Mouse (Mus musculus) lung, adult 18-20 months (tissue): ENCODE results near the gene Ice2.
A peak's percentile ranks its signal among the peaks of the same experiment; 100 is the strongest.

ENCODE experiments used
- DNase-seq, 2 experiments: peaks; one replicate each; pipeline ENCODE4 v3.0.0; 2022; ENCODE audit warnings: mixed read lengths in 2 of 2

The Ice2 gene

GRCm38 (mm10) chr9:69463046-69463445, 65.3 kb downstream of the Ice2 start:
- DNase-seq = no peak

- no peak for DNase-seq
Measured at GRCm38 (mm10) chr9:69464109-69464756, 66.5 kb downstream of the Ice2 start.

- DNase-seq = no peak
Measured at GRCm38 (mm10) chr9:69466098-69466497, 68.4 kb downstream of the Ice2 start.

- no peak for DNase-seq
Measured at GRCm38 (mm10) chr9:69467310-69467939, 69.7 kb downstream of the Ice2 start.

DNA sequence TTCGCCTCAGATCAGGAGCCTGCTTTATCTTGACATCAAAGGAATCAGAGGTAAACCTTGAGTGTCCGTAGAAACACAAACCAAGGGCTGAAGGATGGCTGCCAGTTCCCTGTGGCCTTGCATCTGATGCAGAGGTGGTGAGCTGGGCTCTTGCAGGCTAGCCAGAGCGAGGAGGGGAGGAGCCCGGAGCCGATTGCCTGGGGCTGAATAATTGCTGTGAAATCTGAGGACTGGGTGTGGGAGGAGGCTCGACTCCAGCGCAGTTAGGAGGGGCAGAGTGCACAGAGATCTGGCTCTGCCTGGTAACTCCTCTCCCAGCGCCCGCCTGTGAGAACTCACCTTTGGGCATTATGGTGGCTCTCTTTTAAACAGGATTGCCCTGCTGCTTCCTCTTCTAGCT, 71.3 kb downstream of the Ice2 start:
- peak; percentile 60 to 67 for DNase-seq

DNA sequence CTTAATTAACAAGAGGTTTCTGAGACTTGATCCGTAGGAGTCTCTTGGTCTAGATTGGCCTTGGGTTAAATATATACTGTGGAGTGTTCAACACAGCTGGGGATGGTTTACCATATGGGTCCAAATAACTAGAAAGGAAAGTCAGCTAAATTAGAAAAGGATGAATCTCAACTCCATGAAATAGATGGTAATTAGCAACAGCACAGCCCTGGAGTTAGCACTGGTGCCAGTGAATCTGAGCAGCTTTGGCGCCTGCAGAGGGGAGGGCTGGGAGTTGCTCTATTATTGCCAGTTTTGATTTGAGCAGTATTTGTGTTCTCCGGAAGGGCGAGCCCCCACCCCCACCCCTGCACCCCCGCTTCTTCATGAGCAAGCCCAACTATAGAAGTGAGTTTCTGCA, 72.7 kb downstream of the Ice2 start:
- no peak for DNase-seq

DNA sequence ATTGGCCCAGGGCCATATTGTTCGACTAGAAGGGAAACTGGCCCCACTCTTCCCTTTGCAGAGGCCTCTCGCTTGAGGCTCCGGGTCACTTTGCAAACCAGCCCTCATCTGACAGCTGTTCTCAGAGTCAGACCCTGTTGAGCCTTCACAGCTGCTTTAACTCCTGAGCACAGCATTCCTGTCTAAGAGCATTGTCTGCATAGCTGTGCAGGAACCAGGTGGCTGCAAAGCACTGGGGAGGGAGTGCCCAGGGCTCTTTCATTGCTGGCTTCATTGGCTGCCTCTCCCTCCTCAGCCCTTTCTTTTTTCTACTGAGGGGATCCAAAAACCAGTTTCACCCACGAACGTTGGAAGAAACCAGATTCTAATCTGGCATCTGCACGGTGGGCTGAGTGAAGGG, 73.2 kb downstream of the Ice2 start:
- DNase-seq = peak; percentile 29 to 30

- DNase-seq = peak; percentile 68 to 84
Measured at GRCm38 (mm10) chr9:69472724-69473123, 75.0 kb downstream of the Ice2 start.

GRCm38 (mm10) chr9:69475873-69476272, 78.2 kb downstream of the Ice2 start:
- peak in 1 of 2 experiments; percentile 67 for DNase-seq

GRCm38 (mm10) chr9:69477195-69477823, 79.6 kb downstream of the Ice2 start:
- DNase-seq = no peak

GRCm38 (mm10) chr9:69477824-69478222, 80.1 kb downstream of the Ice2 start:
- no peak for DNase-seq

DNA sequence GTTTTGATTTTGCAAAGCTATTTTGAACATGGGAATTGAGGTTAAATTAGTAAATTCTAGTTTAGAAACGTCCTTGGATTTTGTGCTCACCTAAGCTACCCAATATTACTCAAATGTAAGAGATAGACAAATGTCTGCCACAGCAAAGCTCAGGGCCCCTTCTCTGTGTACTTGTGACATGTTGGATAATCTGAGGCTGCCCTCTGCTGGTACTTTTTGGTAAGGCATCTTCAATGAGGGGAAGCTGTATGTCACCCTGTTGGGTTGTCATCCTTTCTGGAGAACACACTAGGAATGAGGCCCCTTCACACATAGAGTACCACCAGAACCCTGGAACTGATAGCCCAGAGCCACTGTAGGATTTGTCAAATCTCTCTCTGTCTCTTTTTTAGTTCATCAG, 82.6 kb downstream of the Ice2 start:
- peak; percentile 70 to 82 for DNase-seq
